Mouse (Mus musculus) olfactory bulb, adult 2 months (tissue): ENCODE results near the gene Ly6g5c.

Experiments used
- CTCF ChIP-seq: fragments of 200-500 bp; IDR thresholded peaks from 2 replicates; pipeline ENCODE4 v1.5.1; 2012; ENCODE audit warnings: low read depth, mild to moderate bottlenecking, low read length, moderate library complexity; ENCODE audit not compliant: insufficient read depth
- POLR2A ChIP-seq: fragments of 200-500 bp; IDR thresholded peaks from 2 replicates; pipeline ENCODE4 v1.6.1; 2012; ENCODE audit warnings: mild to moderate bottlenecking, low read depth, low read length, moderate library complexity; ENCODE audit not compliant: insufficient read depth

- TF ChIP-seq CTCF (no peak), POLR2A (no peak)
These were observed 23.0 kb downstream of the Ly6g5c start for GRCm38 (mm10) chr17:35131038-35131437.
